Mouse (Mus musculus) stomach, embryonic 14.5 days (tissue): ENCODE data around the gene Olfr418. TPM values are rescaled to one million over a fixed set of nuclear protein-coding genes. Genes with fewer than 3 reads are reported as not detected.

Experiments
- ATAC-seq: fragments of 200-750 bp; cut with Nextera tagmentation; 2 replicates; pipeline ENCODE4 v1.8.0; 2017; ENCODE audit warnings: low read depth, moderate TSS enrichment; ENCODE audit not compliant: insufficient number of reproducible peaks, insufficient read depth, low FRiP score
- H3K27ac ChIP-seq: fragments of 300-500 bp; sonication (generic); 2 replicates; pipeline ENCODE4 v1.5.1; 2014; ENCODE audit warnings: mild to moderate bottlenecking, low read length, moderate library complexity, mixed read lengths
- H3K27me3 ChIP-seq: fragments of 300-500 bp; sonication (generic); 2 replicates; pipeline ENCODE4 v1.6.1; 2014; ENCODE audit warnings: low read length, control low read depth, mixed read lengths; ENCODE audit not compliant: control insufficient read depth, insufficient read depth
- H3K36me3 ChIP-seq: fragments of 300-500 bp; sonication (generic); 2 replicates; pipeline ENCODE4 v1.6.1; 2014; ENCODE audit warnings: mild to moderate bottlenecking, control low read depth, low read length, moderate library complexity, mixed read lengths; ENCODE audit not compliant: control insufficient read depth, insufficient read depth
- H3K4me1 ChIP-seq: fragments of 300-500 bp; sonication (generic); 2 replicates; pipeline ENCODE4 v1.6.1; 2014; ENCODE audit warnings: low read length, control low read depth, mixed read lengths; ENCODE audit not compliant: control insufficient read depth, insufficient read depth
- H3K4me2 ChIP-seq: fragments of 300-500 bp; sonication (generic); replicated peaks from 2 replicates; pipeline ENCODE4 v1.6.1; 2014; ENCODE audit warnings: low read depth, low read length, control low read depth
- H3K4me3 ChIP-seq: fragments of 300-500 bp; sonication (generic); 2 replicates; pipeline ENCODE4 v1.5.1; 2014; ENCODE audit warnings: low read depth, low read length, control low read depth
- H3K9ac ChIP-seq: fragments of 300-500 bp; sonication (generic); replicated peaks from 2 replicates; pipeline ENCODE4 v1.6.1; 2014; ENCODE audit warnings: low read depth, mild to moderate bottlenecking, control low read depth, low read length, moderate library complexity, mixed read lengths
- H3K9me3 ChIP-seq: fragments of 300-500 bp; sonication (generic); 2 replicates; pipeline ENCODE4 v1.6.1; 2016; ENCODE audit warnings: low read depth, low read length, control low read depth; ENCODE audit not compliant: control insufficient read depth
- WGBS: fragments of 180-500 bp; shearing (Covaris S2); extraction: QIAGEN DNeasy Blood & Tissue Kit; methylation state at CpG from one replicate; pipeline ENCODE4 v1.1.7; 2014; 5-methylcytosine and 5-hydroxymethylcytosine counted together
- polyA plus RNA-seq: library from polyadenylated mRNA; unstranded; fragments of >200 nt; fragmentation: Nextera tagmentation; extraction: Ambion mirVana; gene quantifications from 2 replicates; pipeline ENCODE4 v1.2.1, GENCODE M21; 2014

Gene Olfr418
- polyA plus RNA-seq, 1 experiment from 2014 or later = not detected

DNA sequence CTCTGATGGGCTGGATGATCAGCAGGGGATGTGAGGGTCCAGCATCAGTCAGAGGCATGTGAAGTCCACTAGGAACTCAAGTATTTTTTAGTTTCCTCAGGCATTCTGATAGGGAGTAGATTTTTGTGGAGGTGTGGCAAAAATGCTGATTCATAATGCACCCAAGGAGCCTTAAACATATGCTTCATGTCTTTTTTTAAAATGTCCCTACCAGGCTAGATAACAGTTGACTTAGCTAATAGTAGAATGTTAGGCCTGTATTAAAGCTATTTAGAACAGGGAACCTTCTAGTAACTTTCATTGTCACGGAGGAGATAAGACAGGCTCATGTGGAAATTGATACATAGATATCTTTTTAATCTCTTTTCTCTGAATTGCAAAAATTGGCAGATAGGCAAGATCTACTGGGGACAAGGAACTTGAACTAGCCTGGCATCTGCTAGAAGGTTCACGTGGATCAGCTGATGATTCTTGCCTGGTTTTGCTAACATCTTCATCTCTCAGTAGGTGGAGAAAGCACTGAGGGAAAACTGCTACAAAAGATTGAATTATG lies 52.2 kb downstream of the Olfr418 start:
- ATAC-seq = no peak
- Histone ChIP-seq H3K9me3 (no peaks in the 10 kb centered on the region), H3K27ac (no peak overlapping the region), H3K27me3 (no peaks in the 10 kb centered on the region), H3K4me3 (no peak overlapping the region), H3K4me1 (no peaks in the 10 kb centered on the region), H3K36me3 (no peaks in the 10 kb centered on the region), H3K4me2 (no peak overlapping the region), H3K9ac (no peak overlapping the region)
- WGBS = 87% methylated on average over 2 of the region's 2 CpGs

DNA sequence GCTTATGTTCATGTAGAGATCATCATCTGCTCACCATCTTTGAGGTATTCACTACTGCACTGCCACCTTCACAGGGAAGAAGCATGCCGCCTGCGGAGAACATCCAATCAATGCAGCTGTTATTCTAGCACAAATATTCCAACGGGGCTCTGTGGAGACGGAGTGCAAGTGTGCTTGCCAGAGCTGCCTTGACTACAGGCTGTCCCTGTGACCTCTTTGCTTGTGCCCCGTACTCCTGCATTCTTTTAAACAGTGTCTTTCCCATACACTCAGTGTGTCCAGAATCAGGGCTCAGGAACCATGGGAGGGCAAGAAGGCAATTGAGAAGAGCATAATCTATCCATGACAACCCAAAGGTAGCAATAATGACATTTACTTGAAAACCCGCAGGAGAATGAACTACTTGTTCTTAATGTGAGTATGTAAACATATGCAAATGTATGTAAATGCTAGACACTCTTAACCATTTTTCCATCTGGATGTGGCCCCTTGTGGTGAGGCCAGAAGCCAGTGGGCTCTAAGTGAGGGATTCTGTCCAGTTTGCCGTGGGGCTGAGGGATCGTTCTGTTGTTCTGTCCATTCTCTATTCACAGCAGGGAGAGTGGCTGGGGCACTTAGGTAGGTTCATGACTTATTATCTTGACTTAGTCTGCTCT lies 55.9 kb downstream of the Olfr418 start:
- H3K4me2 ChIP-seq = no peak overlapping the region
- no peak overlapping the region for H3K4me3 ChIP-seq
- ATAC-seq = no peak
- H3K36me3 ChIP-seq = no peaks in the 10 kb centered on the region
- no peaks in the 10 kb centered on the region for H3K4me1 ChIP-seq
- H3K27me3 ChIP-seq = no peaks in the 10 kb centered on the region
- WGBS = 66% methylated on average over 8 of the region's 8 CpGs
- no peak overlapping the region for H3K9ac ChIP-seq
- no peaks in the 10 kb centered on the region for H3K9me3 ChIP-seq
- no peak overlapping the region for H3K27ac ChIP-seq

DNA sequence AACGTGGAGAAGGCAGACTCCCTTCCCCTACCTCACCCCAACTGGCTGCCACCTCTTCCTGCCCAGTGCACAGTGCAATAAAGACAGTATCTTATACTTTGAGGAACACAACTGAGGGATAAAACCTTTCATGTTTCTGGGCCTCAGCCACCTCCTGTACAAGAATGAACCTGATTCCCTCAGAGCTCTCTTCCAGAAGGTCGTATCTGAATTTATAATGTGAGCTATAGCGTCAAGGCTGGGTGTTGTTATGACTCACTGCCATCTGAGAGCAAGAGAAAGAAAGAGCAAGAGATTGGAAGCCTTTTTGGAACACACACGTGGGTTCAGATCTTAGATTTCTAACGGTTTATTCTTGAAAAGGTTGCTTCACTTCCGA lies 56.4 kb downstream of the Olfr418 start:
- Histone ChIP-seq H3K4me1 (no peaks in the 10 kb centered on the region), H3K9me3 (no peaks in the 10 kb centered on the region), H3K4me2 (no peak overlapping the region), H3K36me3 (no peaks in the 10 kb centered on the region), H3K27me3 (no peaks in the 10 kb centered on the region), H3K9ac (no peak overlapping the region), H3K4me3 (no peak overlapping the region), H3K27ac (no peak overlapping the region)
- ATAC-seq = no peak
- WGBS = 71% methylated on average over 6 of the region's 6 CpGs

Other genes starting within 250 kb of the Olfr418 start
- not detected in 2 replicates for gene Olfr1408, start 128.6 kb upstream of the Olfr418 start, polyA plus RNA-seq
- not detected in 2 replicates for gene Olfr1406, start 75.4 kb upstream of the Olfr418 start, polyA plus RNA-seq
- gene Olfr218, start 68.2 kb upstream of the Olfr418 start, polyA plus RNA-seq = not detected in 2 replicates
- gene Olfr1404, start 53.6 kb upstream of the Olfr418 start, polyA plus RNA-seq = not detected in 2 replicates
- not detected in 2 replicates for gene Fcer1a, start 38.8 kb upstream of the Olfr418 start, polyA plus RNA-seq
- not detected in 2 replicates for gene Mptx2, start 11.8 kb downstream of the Olfr418 start, polyA plus RNA-seq
- 1.5 and 1.9 TPM in 2 replicates for gene Ackr1, start 67.7 kb downstream of the Olfr418 start, polyA plus RNA-seq
- 1.3 and 2.2 TPM in 2 replicates for gene Aim2, start 84.9 kb downstream of the Olfr418 start, polyA plus RNA-seq
- gene Cadm3, start 101.7 kb downstream of the Olfr418 start, polyA plus RNA-seq = 8.8 and 10.1 TPM in 2 replicates
- 0.09 and 0.32 TPM in 2 replicates for gene Ifi206, start 225.0 kb downstream of the Olfr418 start, polyA plus RNA-seq